Comparison of ENCODE assay signal across 14 mouse cellular contexts in the genomic region with DNA sequence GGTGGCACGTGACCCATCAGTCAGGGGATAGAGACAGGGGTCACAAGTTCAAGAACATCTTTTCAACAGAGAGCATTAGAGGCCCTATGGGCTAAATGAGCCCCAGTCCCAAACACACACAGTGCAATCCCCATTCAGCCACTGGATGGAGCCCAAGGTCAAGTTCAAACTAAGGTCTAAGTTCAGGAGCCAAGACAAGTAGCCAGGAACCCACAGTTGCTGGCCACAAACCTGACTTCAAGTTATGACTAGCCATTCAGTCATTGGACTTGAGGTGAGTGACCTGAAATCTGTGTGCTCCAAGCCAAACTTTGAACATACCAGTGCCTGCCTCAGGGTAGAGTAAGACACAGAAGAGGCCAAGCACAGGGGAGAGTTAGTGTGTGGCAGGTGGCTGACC. TPM values are rescaled to one million over a fixed set of nuclear protein-coding genes. Genes with fewer than 3 reads are reported as not detected.
DNase-seq lines count a peak whose midpoint lies in the region; ATAC-seq and TF ChIP-seq lines count a peak whose summit lies in the region.
"Had no signal": no experiment of that assay in that cellular context is flagged by ENCODE, and none has a peak within 500 bp of the region (broad histone marks: within the 10 kb centered on the region; RNA-seq: fewer than 3 reads in every experiment).

No protein-coding gene starts in this region.

- peak; percentile 26 for DNase-seq in kidney, adult 11 months
- no peak for DNase-seq in lung, postnatal 0 days (ENCODE audit: low spot score)
- no peak for DNase-seq in lung, postnatal 14 days
- DNase-seq in NIH3T3 (ENCODE audit: low read depth) = peak; percentile 19
- peak; percentile 23 for DNase-seq in induced T-regulatory cell, adult 2 months (ENCODE audit: low read depth)
- DNase-seq in cerebellum, adult 11 months = no peak
- no peak for DNase-seq in layer of hippocampus, adult 18-20 months (ENCODE audit: low spot score in 2 of 2)
- DNase-seq: heart, adult 18-20 months; right cerebral cortex, adult 18-20 months had no signal

- no peak overlapping the region for H3K9ac ChIP-seq in kidney, embryonic 15.5 days
- no peak overlapping the region for H3K9ac ChIP-seq in lung, postnatal 0 days (replicated peaks; ENCODE audit: low read depth)
- H3K9ac ChIP-seq: embryonic facial prominence, embryonic 13.5 days; forebrain, embryonic 15.5 days; hindbrain, embryonic 15.5 days; liver, embryonic 15.5 days had no signal

- 0 out of 2 replicates have a peak, but pooled peaks cover 8% of the 10 kb centered on the region for H3K4me1 ChIP-seq in kidney, embryonic 15.5 days
- H3K4me1 ChIP-seq in lung, postnatal 0 days (ENCODE audit: insufficient read depth, low read depth, low read length) = 0 out of 2 replicates have a peak, but pooled peaks cover 5% of the 10 kb centered on the region
- H3K4me1 ChIP-seq: embryonic facial prominence, embryonic 13.5 days; hindbrain, embryonic 15.5 days had no signal

- WGBS in kidney, embryonic 15.5 days = 70% methylated on average over 1 of the region's 1 CpGs
- 53% methylated on average over 1 of the region's 1 CpGs for WGBS in lung, postnatal 0 days

- H3K27ac ChIP-seq in kidney, embryonic 15.5 days = no peak overlapping the region
- H3K27ac ChIP-seq in lung, postnatal 0 days (ENCODE audit: low read length) = no peak overlapping the region
- H3K27ac ChIP-seq: embryonic facial prominence, embryonic 13.5 days; forebrain, embryonic 15.5 days; hindbrain, embryonic 15.5 days; liver, embryonic 15.5 days had no signal

- H3K9me3 ChIP-seq in kidney, embryonic 15.5 days (replicated peaks) = no peaks in the 10 kb centered on the region
- no peaks in the 10 kb centered on the region for H3K9me3 ChIP-seq in lung, postnatal 0 days (ENCODE audit: low read length)
- H3K9me3 ChIP-seq: embryonic facial prominence, embryonic 13.5 days; forebrain, embryonic 15.5 days; hindbrain, embryonic 15.5 days; liver, embryonic 15.5 days had no signal

- H3K4me2 ChIP-seq in kidney, embryonic 15.5 days = no peak overlapping the region
- no peak overlapping the region for H3K4me2 ChIP-seq in lung, postnatal 0 days (replicated peaks; ENCODE audit: low read depth, low read length)
- H3K4me2 ChIP-seq: embryonic facial prominence, embryonic 13.5 days; forebrain, embryonic 15.5 days; hindbrain, embryonic 15.5 days; liver, embryonic 15.5 days had no signal

- H3K4me3 ChIP-seq in kidney, embryonic 15.5 days (replicated peaks) = no peak overlapping the region
- no peak overlapping the region for H3K4me3 ChIP-seq in lung, postnatal 0 days (ENCODE audit: low read depth, low read length)
- H3K4me3 ChIP-seq: embryonic facial prominence, embryonic 13.5 days; forebrain, embryonic 15.5 days; hindbrain, embryonic 15.5 days; liver, embryonic 15.5 days had no signal

- no peak for TF ChIP-seq EP300 in lung, postnatal 0 days (IDR thresholded peaks at IDR 0.05)

- H3K27me3 ChIP-seq in kidney, embryonic 15.5 days = peaks cover 14% of the 10 kb centered on the region; the same call in 1 of the 2 replicates
- H3K27me3 ChIP-seq in lung, postnatal 0 days (replicated peaks; ENCODE audit: insufficient read depth, low read length) = no peaks in the 10 kb centered on the region
- H3K27me3 ChIP-seq: forebrain, embryonic 15.5 days; hindbrain, embryonic 15.5 days had no signal

- 0 out of 2 replicates have a peak, but pooled peaks cover 3% of the 10 kb centered on the region for H3K36me3 ChIP-seq in kidney, embryonic 15.5 days
- H3K36me3 ChIP-seq in lung, postnatal 0 days (ENCODE audit: insufficient read depth, low read length) = no peaks in the 10 kb centered on the region
- H3K36me3 ChIP-seq: embryonic facial prominence, embryonic 13.5 days; liver, embryonic 15.5 days had no signal

- ATAC-seq in kidney, embryonic 15.5 days (replicated peaks; ENCODE audit: low FRiP score) = no peak
- no peak for ATAC-seq in lung, postnatal 0 days
- ATAC-seq: forebrain, embryonic 15.5 days had no signal

- peak; percentile 56 for TF ChIP-seq CTCF in lung, postnatal 0 days (IDR thresholded peaks at IDR 0.05)

RNA-seq across cellular contexts. Expression of gene Lrrc10b, which starts 19.8 kb away (rescaled TPM):
- 0.69 and 0.73 TPM in 2 replicates for polyA plus RNA-seq in kidney, embryonic 15.5 days (2015; fragmentation: Nextera tagmentation; extraction: Ambion mirVana)
- 3.7 and 3.9 TPM in 2 replicates for polyA plus RNA-seq in lung, postnatal 0 days (2015; fragmentation: Nextera tagmentation; extraction: Ambion mirVana)
- total RNA-seq in layer of hippocampus, adult 18-20 months (2021) = 10 to 100 TPM; 70.5 to 77.9 TPM

RNA-seq across cellular contexts. Expression of gene Ppp1r32, which starts 45.2 kb away (rescaled TPM):
- not detected in 2 replicates for polyA plus RNA-seq in kidney, embryonic 15.5 days (2015; fragmentation: Nextera tagmentation; extraction: Ambion mirVana)
- polyA plus RNA-seq in lung, postnatal 0 days (2015; fragmentation: Nextera tagmentation; extraction: Ambion mirVana) = 2.6 and 2.9 TPM in 2 replicates
- total RNA-seq in layer of hippocampus, adult 18-20 months (2021) = 1 to 10 TPM; 1.3 to 1.9 TPM
- polyA plus RNA-seq: liver, embryonic 15.5 days had no signal

RNA-seq across cellular contexts. Expression of gene Syt7, which starts 48.6 kb away (rescaled TPM):
- polyA plus RNA-seq in kidney, embryonic 15.5 days (2015; fragmentation: Nextera tagmentation; extraction: Ambion mirVana) = 1.5 and 2.3 TPM in 2 replicates
- polyA plus RNA-seq in lung, postnatal 0 days (2015; fragmentation: Nextera tagmentation; extraction: Ambion mirVana) = 1.4 and 3.0 TPM in 2 replicates
- 100 to 1,000 TPM; 280 to 316 TPM for total RNA-seq in layer of hippocampus, adult 18-20 months (2021)

Comparison
In these comparisons a context has a peak if more than half of its experiments do, and no peak if none do; other contexts are left out.
1. DNase-seq: peak in kidney, adult 11 months (single experiment), NIH3T3 (single experiment) and induced T-regulatory cell, adult 2 months (single experiment); none in lung, postnatal 0 days (single experiment), lung, postnatal 14 days (single experiment), cerebellum, adult 11 months (single experiment) and layer of hippocampus, adult 18-20 months (0 of 2).